Mouse (Mus musculus): ENCODE measurements around the gene Spsb4.

DNA sequence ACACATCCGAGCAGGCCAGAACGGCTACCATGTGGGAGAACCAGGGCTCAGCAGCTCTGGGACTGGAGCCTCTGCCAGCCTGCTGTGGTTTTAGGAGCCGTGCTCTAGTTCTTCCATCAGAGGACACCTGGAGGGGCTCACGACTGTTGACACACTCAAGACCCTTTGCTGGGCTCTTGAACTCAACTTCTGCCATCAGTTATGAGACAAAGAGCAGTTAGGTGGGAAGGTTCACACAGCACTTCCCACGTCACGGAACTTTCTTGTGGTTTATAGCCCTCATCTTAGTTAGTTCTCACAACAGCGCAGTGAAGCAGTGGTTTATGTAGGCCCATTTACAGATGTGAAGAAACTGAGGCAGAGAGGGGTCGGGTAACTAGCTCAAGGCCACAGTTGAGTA, 65.2 kb downstream of the Spsb4 start:
- TF ChIP-seq GATA1 (IDR thresholded peaks at IDR 0.05; ENCODE audit: low read length) (no peak), TAL1 (IDR thresholded peaks at IDR 0.05; ENCODE audit: low read length) (no peak)

Measured in erythroblast, embryonic 14.5 days (primary cell).